Mouse (Mus musculus): Measurements from ENCODE around the gene Chmp1a. TPM values are rescaled to one million over a fixed set of nuclear protein-coding genes. Genes with fewer than 3 reads are reported as not detected.

Gene Chmp1a
- polyA plus RNA-seq, 1 experiment = 148 TPM

DNA sequence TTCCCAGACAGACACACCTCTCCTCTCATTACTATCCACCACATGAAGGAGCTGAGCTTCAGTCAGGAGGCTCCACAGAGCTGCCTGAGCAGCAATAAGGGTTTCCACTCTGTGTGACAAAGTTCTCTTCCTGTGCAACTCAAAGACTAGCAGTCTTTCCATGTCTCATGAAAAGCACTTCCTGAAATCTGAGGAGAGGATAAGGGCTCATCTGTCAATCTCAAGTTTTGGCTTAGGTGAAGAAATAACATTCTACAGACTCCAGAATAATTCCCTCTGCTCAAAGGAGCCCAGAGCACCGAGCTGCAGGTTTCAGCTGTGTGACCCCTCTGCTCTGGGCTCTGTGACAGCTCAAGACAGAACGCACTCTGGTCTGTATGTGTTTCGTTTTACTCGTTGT, 40.4 kb upstream of the Chmp1a start:
- 25% methylated on average over 4 of the region's 4 CpGs for WGBS
- Histone ChIP-seq H3K27ac (ENCODE audit: insufficient read depth, low read depth, low read length) (no peak overlapping the region), H3K36me3 (ENCODE audit: control insufficient read depth, insufficient read depth, low read length) (peaks cover 31% of the 10 kb centered on the region), H3K4me1 (ENCODE audit: control insufficient read depth, insufficient read depth, insufficient read length, low read length) (peaks cover 9% of the 10 kb centered on the region), H3K27me3 (ENCODE audit: control insufficient read depth, insufficient read depth, low read length) (no peaks in the 10 kb centered on the region), H3K4me3 (ENCODE audit: low read depth, low read length) (no peak overlapping the region)
- no peak for TF ChIP-seq CTCF (IDR thresholded peaks at IDR 0.05; ENCODE audit: extremely low read depth, insufficient read length, insufficient replicate concordance, low read depth, low read length)
- no peak for TF ChIP-seq POLR2A (IDR thresholded peaks at IDR 0.05; ENCODE audit: low read depth, low read length)

DNA sequence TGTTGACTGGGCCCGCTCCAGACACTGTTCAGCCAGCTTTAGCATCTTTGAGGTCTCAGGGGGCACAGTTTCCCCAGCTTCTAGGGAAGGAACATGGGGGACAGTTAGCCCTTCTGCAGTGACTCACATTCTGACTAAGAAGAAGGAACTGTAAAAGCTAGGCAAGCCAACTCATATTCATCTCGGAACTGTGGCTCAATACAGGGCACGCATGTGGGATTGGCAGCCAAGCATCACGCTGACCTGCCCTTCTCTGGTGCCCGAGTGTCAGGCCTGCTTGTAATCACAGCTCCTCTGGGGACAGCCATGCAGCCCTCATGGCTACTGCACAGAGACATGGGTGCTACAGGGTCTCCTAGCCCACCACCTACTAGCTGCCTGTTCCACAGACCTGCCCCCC, 38.4 kb upstream of the Chmp1a start:
- TF ChIP-seq CTCF (IDR thresholded peaks at IDR 0.05; ENCODE audit: extremely low read depth, insufficient read length, insufficient replicate concordance, low read depth, low read length) = no peak
- TF ChIP-seq POLR2A (IDR thresholded peaks at IDR 0.05; ENCODE audit: low read depth, low read length) = no peak
- no peaks in the 10 kb centered on the region for H3K27me3 ChIP-seq (ENCODE audit: control insufficient read depth, insufficient read depth, low read length)
- peaks cover 38% of the 10 kb centered on the region for H3K36me3 ChIP-seq (ENCODE audit: control insufficient read depth, insufficient read depth, low read length)
- 99% methylated on average over 5 of the region's 5 CpGs for WGBS
- peaks cover 9% of the 10 kb centered on the region; the same call in 1 of the 2 replicates for H3K4me1 ChIP-seq (ENCODE audit: control insufficient read depth, insufficient read depth, insufficient read length, low read length)
- no peak overlapping the region for H3K27ac ChIP-seq (ENCODE audit: insufficient read depth, low read depth, low read length)
- no peak overlapping the region for H3K4me3 ChIP-seq (ENCODE audit: low read depth, low read length)

DNA sequence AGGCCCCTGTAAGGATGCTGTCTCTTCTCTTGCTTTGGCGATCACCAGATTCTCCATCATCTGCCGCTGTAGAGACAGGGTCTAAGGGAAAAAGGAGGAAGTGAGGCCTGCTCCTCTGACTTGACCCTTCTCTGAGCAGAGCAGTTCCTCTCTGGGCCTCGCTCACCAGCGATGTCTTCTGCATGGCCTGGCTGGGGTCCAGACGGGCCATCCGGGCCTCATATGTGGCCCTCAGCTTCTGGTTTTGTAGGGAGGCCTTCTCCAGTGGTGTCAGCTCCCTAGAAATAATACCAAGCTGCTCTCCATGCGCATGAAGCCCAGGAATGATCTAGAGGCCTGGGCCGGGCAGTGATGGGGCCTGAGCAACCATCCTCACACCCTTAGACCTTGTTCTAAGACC, 36.0 kb upstream of the Chmp1a start:
- no peaks in the 10 kb centered on the region for H3K4me1 ChIP-seq (ENCODE audit: control insufficient read depth, insufficient read depth, insufficient read length, low read length)
- no peak overlapping the region for H3K4me3 ChIP-seq (ENCODE audit: low read depth, low read length)
- no peaks in the 10 kb centered on the region for H3K27me3 ChIP-seq (ENCODE audit: control insufficient read depth, insufficient read depth, low read length)
- WGBS = 84% methylated on average over 8 of the region's 8 CpGs
- H3K27ac ChIP-seq (ENCODE audit: insufficient read depth, low read depth, low read length) = no peak overlapping the region
- TF ChIP-seq CTCF (IDR thresholded peaks at IDR 0.05; ENCODE audit: extremely low read depth, insufficient read length, insufficient replicate concordance, low read depth, low read length) (no peak), POLR2A (IDR thresholded peaks at IDR 0.05; ENCODE audit: low read depth, low read length) (no peak)
- peaks cover 44% of the 10 kb centered on the region for H3K36me3 ChIP-seq (ENCODE audit: control insufficient read depth, insufficient read depth, low read length)

GRCm38 (mm10) chr8:123247748-123248147, 35.2 kb upstream of the Chmp1a start:
- no peak overlapping the region for H3K27ac ChIP-seq (ENCODE audit: insufficient read depth, low read depth, low read length)
- no peaks in the 10 kb centered on the region for H3K4me1 ChIP-seq (ENCODE audit: control insufficient read depth, insufficient read depth, insufficient read length, low read length)
- TF ChIP-seq CTCF (IDR thresholded peaks at IDR 0.05; ENCODE audit: extremely low read depth, insufficient read length, insufficient replicate concordance, low read depth, low read length) (no peak), POLR2A (IDR thresholded peaks at IDR 0.05; ENCODE audit: low read depth, low read length) (no peak)
- 95% methylated on average over 6 of the region's 6 CpGs for WGBS
- no peaks in the 10 kb centered on the region for H3K27me3 ChIP-seq (ENCODE audit: control insufficient read depth, insufficient read depth, low read length)
- peaks cover 47% of the 10 kb centered on the region for H3K36me3 ChIP-seq (ENCODE audit: control insufficient read depth, insufficient read depth, low read length)
- H3K4me3 ChIP-seq (ENCODE audit: low read depth, low read length) = no peak overlapping the region

- H3K4me1 ChIP-seq (ENCODE audit: control insufficient read depth, insufficient read depth, insufficient read length, low read length) = no peaks in the 10 kb centered on the region
- H3K27me3 ChIP-seq (ENCODE audit: control insufficient read depth, insufficient read depth, low read length) = no peaks in the 10 kb centered on the region
- H3K36me3 ChIP-seq (ENCODE audit: control insufficient read depth, insufficient read depth, low read length) = peaks cover 42% of the 10 kb centered on the region
- WGBS = 88% methylated on average over 12 of the region's 12 CpGs
- TF ChIP-seq CTCF (IDR thresholded peaks at IDR 0.05; ENCODE audit: extremely low read depth, insufficient read length, insufficient replicate concordance, low read depth, low read length) = no peak
- TF ChIP-seq POLR2A (IDR thresholded peaks at IDR 0.05; ENCODE audit: low read depth, low read length) = no peak
- H3K27ac ChIP-seq (ENCODE audit: insufficient read depth, low read depth, low read length) = no peak overlapping the region
- no peak overlapping the region for H3K4me3 ChIP-seq (ENCODE audit: low read depth, low read length)
Measured at GRCm38 (mm10) chr8:123245543-123245942, 33.0 kb upstream of the Chmp1a start.

- Histone ChIP-seq H3K27ac (ENCODE audit: insufficient read depth, low read depth, low read length) (no peak overlapping the region), H3K36me3 (ENCODE audit: control insufficient read depth, insufficient read depth, low read length) (peaks cover 38% of the 10 kb centered on the region), H3K4me1 (ENCODE audit: control insufficient read depth, insufficient read depth, insufficient read length, low read length) (no peaks in the 10 kb centered on the region), H3K4me3 (ENCODE audit: low read depth, low read length) (no peak overlapping the region), H3K27me3 (ENCODE audit: control insufficient read depth, insufficient read depth, low read length) (no peaks in the 10 kb centered on the region)
- TF ChIP-seq CTCF (IDR thresholded peaks at IDR 0.05; ENCODE audit: extremely low read depth, insufficient read length, insufficient replicate concordance, low read depth, low read length) = no peak
- TF ChIP-seq POLR2A (IDR thresholded peaks at IDR 0.05; ENCODE audit: low read depth, low read length) = no peak
- 84% methylated on average over 4 of the region's 4 CpGs for WGBS
Measured at GRCm38 (mm10) chr8:123244382-123244781, 31.8 kb upstream of the Chmp1a start.

DNA sequence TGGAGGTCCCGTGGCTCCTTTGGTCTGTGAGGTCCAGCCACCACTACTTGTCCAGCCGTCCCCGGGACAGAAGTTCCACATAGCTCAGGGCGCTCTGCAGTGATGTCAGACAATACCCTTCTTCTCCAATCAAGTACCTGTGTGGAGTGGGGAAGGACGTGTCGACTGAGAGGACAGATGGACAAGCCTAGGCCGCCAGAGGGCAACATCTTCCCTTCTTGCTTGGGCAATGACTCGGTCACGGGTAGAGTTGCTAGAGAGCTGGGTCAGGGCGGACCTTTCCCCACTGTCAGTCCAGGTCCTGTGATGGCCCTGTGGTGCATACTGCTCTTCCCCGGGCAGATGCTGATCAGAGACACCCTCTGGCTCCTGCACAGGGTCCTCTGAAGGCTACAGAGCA, 30.5 kb upstream of the Chmp1a start:
- Histone ChIP-seq H3K27me3 (ENCODE audit: control insufficient read depth, insufficient read depth, low read length) (no peaks in the 10 kb centered on the region), H3K27ac (ENCODE audit: insufficient read depth, low read depth, low read length) (no peak overlapping the region), H3K4me1 (ENCODE audit: control insufficient read depth, insufficient read depth, insufficient read length, low read length) (no peaks in the 10 kb centered on the region), H3K4me3 (ENCODE audit: low read depth, low read length) (no peak overlapping the region), H3K36me3 (ENCODE audit: control insufficient read depth, insufficient read depth, low read length) (peaks cover 34% of the 10 kb centered on the region)
- TF ChIP-seq CTCF (IDR thresholded peaks at IDR 0.05; ENCODE audit: extremely low read depth, insufficient read length, insufficient replicate concordance, low read depth, low read length) (no peak), POLR2A (IDR thresholded peaks at IDR 0.05; ENCODE audit: low read depth, low read length) (no peak)
- WGBS = 74% methylated on average over 11 of the region's 11 CpGs
